Mouse (Mus musculus) monocyte, adult 5-6 weeks (primary cell): ENCODE data around the gene Tom1l2. TPM values are rescaled to one million over a fixed set of nuclear protein-coding genes. Genes with fewer than 3 reads are reported as not detected.
A peak's percentile ranks its signal among the peaks of the same experiment; 100 is the strongest.

Experiments used
- ATAC-seq: fragments of 153-309, 156-312 bp; replicated peaks from 2 replicates; pipeline ENCODE4 v1.8.0; 2017; ENCODE audit warnings: mild to moderate bottlenecking; ENCODE audit not compliant: low TSS enrichment, insufficient number of reproducible peaks, severe bottlenecking, poor library complexity, low FRiP score
- total RNA-seq: library from RNA; stranded (forward); fragments of 200-1000, 200-491, 200-594 nt; gene quantifications from 3 replicates; pipeline ENCODE4 v1.2.3, GENCODE M21; 2017

Tom1l2 gene
- total RNA-seq, 1 experiment from 2014 or later: 9.3 TPM

GRCm38 (mm10) chr11:60250971-60251643 lies 101.6 kb downstream of the Tom1l2 start:
- ATAC-seq: no peak

- no peak for ATAC-seq
These were observed 102.8 kb downstream of the Tom1l2 start for GRCm38 (mm10) chr11:60249885-60250284.

GRCm38 (mm10) chr11:60248596-60249404 lies 103.9 kb downstream of the Tom1l2 start:
- ATAC-seq: no peak

GRCm38 (mm10) chr11:60247753-60248550 lies 104.8 kb downstream of the Tom1l2 start:
- ATAC-seq: no peak

GRCm38 (mm10) chr11:60246077-60246476 lies 106.6 kb downstream of the Tom1l2 start:
- no peak for ATAC-seq

GRCm38 (mm10) chr11:60244503-60245143 lies 108.1 kb downstream of the Tom1l2 start:
- ATAC-seq: no peak

- ATAC-seq: no peak
These were observed 112.2 kb downstream of the Tom1l2 start for GRCm38 (mm10) chr11:60240509-60240908.

GRCm38 (mm10) chr11:60235351-60235750 lies 117.4 kb downstream of the Tom1l2 start:
- ATAC-seq: no peak

- ATAC-seq: no peak
These were observed 119.5 kb downstream of the Tom1l2 start for GRCm38 (mm10) chr11:60233235-60233634.

- no peak for ATAC-seq
These were observed 120.2 kb downstream of the Tom1l2 start for GRCm38 (mm10) chr11:60232441-60233058.

- ATAC-seq: no peak
These were observed 120.8 kb downstream of the Tom1l2 start for GRCm38 (mm10) chr11:60231951-60232350.

GRCm38 (mm10) chr11:60231326-60231725 lies 121.4 kb downstream of the Tom1l2 start:
- no peak for ATAC-seq

GRCm38 (mm10) chr11:60230512-60230911 lies 122.2 kb downstream of the Tom1l2 start:
- no peak for ATAC-seq

- no peak for ATAC-seq
These were observed 122.9 kb downstream of the Tom1l2 start for GRCm38 (mm10) chr11:60229821-60230220.

GRCm38 (mm10) chr11:60228525-60228924 lies 124.2 kb downstream of the Tom1l2 start:
- no peak for ATAC-seq

- ATAC-seq: no peak
These were observed 126.8 kb downstream of the Tom1l2 start for GRCm38 (mm10) chr11:60225874-60226273.

- ATAC-seq: no peak
These were observed 128.0 kb downstream of the Tom1l2 start for GRCm38 (mm10) chr11:60224676-60225075.

GRCm38 (mm10) chr11:60222469-60223236 lies 130.1 kb downstream of the Tom1l2 start, which contains the start of gene Srebf1:
Srebf1 (minus strand) TSS chr11:60222581.
- peak; percentile 80 for ATAC-seq
